Mouse (Mus musculus): ENCODE results near the gene Adam33. TPM values are rescaled to one million over a fixed set of nuclear protein-coding genes. Genes with fewer than 3 reads are reported as not detected.

Gene Adam33
- total and polyA plus RNA-seq, 2 experiments: 0.28 to 1.7 TPM

GRCm38 (mm10) chr2:131055631-131056030 is 8.0 kb downstream of the Adam33 start:
- H3K27ac ChIP-seq (replicated peaks; ENCODE audit: insufficient read depth, low read depth, low read length): no peak overlapping the region
- 12% methylated on average over 10 of the region's 10 CpGs for WGBS
- H3K79me2 ChIP-seq (ENCODE audit: control insufficient read depth, insufficient read depth, low read length): no peaks in the 10 kb centered on the region
- no peak overlapping the region for H3K4me3 ChIP-seq (ENCODE audit: insufficient read depth, low read depth, low read length)
- no peaks in the 10 kb centered on the region for H3K36me3 ChIP-seq (ENCODE audit: control insufficient read depth, insufficient read depth, low read length)
- TF ChIP-seq POLR2A (IDR thresholded peaks at IDR 0.05; ENCODE audit: extremely low read depth, insufficient read depth, low read length) (no peak), CTCF (IDR thresholded peaks at IDR 0.05; ENCODE audit: low read depth, low read length) (peak; percentile 78)
- H3K27me3 ChIP-seq (ENCODE audit: control insufficient read depth, insufficient read depth, low read length): peaks cover 10% of the 10 kb centered on the region
- no peaks in the 10 kb centered on the region for H3K4me1 ChIP-seq (ENCODE audit: control insufficient read depth, insufficient read depth, low read length)
- peak; percentile 11 for DNase-seq (ENCODE audit: extremely low read depth, low read depth, low spot score)
- no peak overlapping the region for H3K9ac ChIP-seq (ENCODE audit: low read depth, low read length)

- Histone ChIP-seq H3K4me1 (ENCODE audit: control insufficient read depth, insufficient read depth, low read length) (no peaks in the 10 kb centered on the region), H3K36me3 (ENCODE audit: control insufficient read depth, insufficient read depth, low read length) (no peaks in the 10 kb centered on the region), H3K27me3 (ENCODE audit: control insufficient read depth, insufficient read depth, low read length) (peaks cover 10% of the 10 kb centered on the region), H3K27ac (replicated peaks; ENCODE audit: insufficient read depth, low read depth, low read length) (no peak overlapping the region), H3K4me3 (ENCODE audit: insufficient read depth, low read depth, low read length) (no peak overlapping the region), H3K79me2 (ENCODE audit: control insufficient read depth, insufficient read depth, low read length) (no peaks in the 10 kb centered on the region), H3K9ac (ENCODE audit: low read depth, low read length) (no peak overlapping the region)
- DNase-seq (ENCODE audit: extremely low read depth, low read depth, low spot score): no peak
- WGBS: 11% methylated on average over 21 of the region's 21 CpGs
- TF ChIP-seq POLR2A (IDR thresholded peaks at IDR 0.05; ENCODE audit: extremely low read depth, insufficient read depth, low read length) (no peak), CTCF (IDR thresholded peaks at IDR 0.05; ENCODE audit: low read depth, low read length) (no peak)
Observed at GRCm38 (mm10) chr2:131054646-131055264, 8.9 kb downstream of the Adam33 start.

GRCm38 (mm10) chr2:131053851-131054645 is 9.6 kb downstream of the Adam33 start:
- H3K4me1 ChIP-seq (ENCODE audit: control insufficient read depth, insufficient read depth, low read length): no peaks in the 10 kb centered on the region

GRCm38 (mm10) chr2:131052862-131053418 is 10.7 kb downstream of the Adam33 start:
- Histone ChIP-seq H3K4me1 (ENCODE audit: control insufficient read depth, insufficient read depth, low read length) (no peaks in the 10 kb centered on the region), H3K27me3 (ENCODE audit: control insufficient read depth, insufficient read depth, low read length) (peaks cover 10% of the 10 kb centered on the region), H3K27ac (replicated peaks; ENCODE audit: insufficient read depth, low read depth, low read length) (no peak overlapping the region), H3K9ac (ENCODE audit: low read depth, low read length) (no peak overlapping the region), H3K36me3 (ENCODE audit: control insufficient read depth, insufficient read depth, low read length) (no peaks in the 10 kb centered on the region), H3K4me3 (ENCODE audit: insufficient read depth, low read depth, low read length) (no peak overlapping the region), H3K79me2 (ENCODE audit: control insufficient read depth, insufficient read depth, low read length) (no peaks in the 10 kb centered on the region)
- TF ChIP-seq POLR2A (IDR thresholded peaks at IDR 0.05; ENCODE audit: extremely low read depth, insufficient read depth, low read length): no peak
- no peak for TF ChIP-seq CTCF (IDR thresholded peaks at IDR 0.05; ENCODE audit: low read depth, low read length)
- no peak for DNase-seq (ENCODE audit: extremely low read depth, low read depth, low spot score)
- WGBS: 77% methylated on average over 6 of the region's 6 CpGs

More at GRCm38 (mm10) chr2:131053851-131054645, 9.6 kb downstream of the Adam33 start:
- H3K27me3 ChIP-seq (ENCODE audit: control insufficient read depth, insufficient read depth, low read length): peaks cover 10% of the 10 kb centered on the region
- no peak overlapping the region for H3K9ac ChIP-seq (ENCODE audit: low read depth, low read length)
- 6% methylated on average over 45 of the region's 45 CpGs for WGBS
- no peak for TF ChIP-seq CTCF (IDR thresholded peaks at IDR 0.05; ENCODE audit: low read depth, low read length)
- TF ChIP-seq POLR2A (IDR thresholded peaks at IDR 0.05; ENCODE audit: extremely low read depth, insufficient read depth, low read length): no peak
- no peak overlapping the region for H3K27ac ChIP-seq (replicated peaks; ENCODE audit: insufficient read depth, low read depth, low read length)
- DNase-seq (ENCODE audit: extremely low read depth, low read depth, low spot score): no peak
- H3K79me2 ChIP-seq (ENCODE audit: control insufficient read depth, insufficient read depth, low read length): no peaks in the 10 kb centered on the region
- H3K36me3 ChIP-seq (ENCODE audit: control insufficient read depth, insufficient read depth, low read length): no peaks in the 10 kb centered on the region
- H3K4me3 ChIP-seq (ENCODE audit: insufficient read depth, low read depth, low read length): no peak overlapping the region

GRCm38 (mm10) chr2:131052043-131052442 is 11.6 kb downstream of the Adam33 start:
- no peak for DNase-seq (ENCODE audit: extremely low read depth, low read depth, low spot score)

More at GRCm38 (mm10) chr2:131052043-131052442, 11.6 kb downstream of the Adam33 start:
- Histone ChIP-seq H3K4me3 (ENCODE audit: insufficient read depth, low read depth, low read length) (no peak overlapping the region), H3K36me3 (ENCODE audit: control insufficient read depth, insufficient read depth, low read length) (no peaks in the 10 kb centered on the region), H3K27me3 (ENCODE audit: control insufficient read depth, insufficient read depth, low read length) (peaks cover 10% of the 10 kb centered on the region), H3K27ac (replicated peaks; ENCODE audit: insufficient read depth, low read depth, low read length) (no peak overlapping the region), H3K9ac (ENCODE audit: low read depth, low read length) (no peak overlapping the region), H3K79me2 (ENCODE audit: control insufficient read depth, insufficient read depth, low read length) (no peaks in the 10 kb centered on the region), H3K4me1 (ENCODE audit: control insufficient read depth, insufficient read depth, low read length) (no peaks in the 10 kb centered on the region)
- 79% methylated on average over 5 of the region's 5 CpGs for WGBS
- TF ChIP-seq CTCF (IDR thresholded peaks at IDR 0.05; ENCODE audit: low read depth, low read length) (no peak), POLR2A (IDR thresholded peaks at IDR 0.05; ENCODE audit: extremely low read depth, insufficient read depth, low read length) (no peak)
